Mouse (Mus musculus) neural tube, embryonic 14.5 days (tissue): ENCODE measurements at regions not wholly inside any gene's neighbourhood (a gene's known extent, or its start where the extent isn't known, plus 50 kb on each side); places are given as distances from the start of the nearest gene placed in this dataset.
A peak's percentile ranks its signal among the peaks of the same experiment; 100 is the strongest.

Experiments used
- ATAC-seq: fragments of 200-750 bp; cut with Nextera tagmentation; 2 replicates; pipeline ENCODE4 v1.8.0; 2017; ENCODE audit warnings: low read depth, mild to moderate bottlenecking, moderate TSS enrichment, moderate library complexity
- H3K27ac ChIP-seq: fragments of 300-500 bp; sonication (generic); 2 replicates; pipeline ENCODE4 v1.5.1; 2014; ENCODE audit warnings: low read depth, mild to moderate bottlenecking, control low read depth, low read length, moderate library complexity, mixed read lengths
- H3K27me3 ChIP-seq: fragments of 300-500 bp; sonication (generic); 2 replicates; pipeline ENCODE4 v1.6.1; 2014; ENCODE audit warnings: low read length; ENCODE audit not compliant: control insufficient read depth, insufficient read depth
- H3K36me3 ChIP-seq: fragments of 300-500 bp; sonication (generic); 2 replicates; pipeline ENCODE4 v1.6.1; 2014; ENCODE audit warnings: low read length, mixed read lengths; ENCODE audit not compliant: control insufficient read depth, insufficient read depth
- H3K4me1 ChIP-seq: fragments of 300-500 bp; sonication (generic); 2 replicates; pipeline ENCODE4 v1.6.1; 2014; ENCODE audit warnings: low read length; ENCODE audit not compliant: control insufficient read depth, insufficient read depth
- H3K4me2 ChIP-seq: fragments of 300-500 bp; sonication (generic); 2 replicates; pipeline ENCODE4 v1.6.1; 2014; ENCODE audit warnings: mild to moderate bottlenecking, low read depth, low read length, control low read depth
- H3K4me3 ChIP-seq: fragments of 300-500 bp; sonication (generic); 2 replicates; pipeline ENCODE4 v1.5.1; 2014; ENCODE audit warnings: low read depth, low read length, control low read depth, mixed read lengths
- H3K9ac ChIP-seq: fragments of 300-500 bp; sonication (generic); replicated peaks from 2 replicates; pipeline ENCODE4 v1.6.1; 2014; ENCODE audit warnings: low read depth, mild to moderate bottlenecking, control low read depth, low read length, mixed read lengths
- H3K9me3 ChIP-seq: fragments of 300-500 bp; sonication (generic); 2 replicates; pipeline ENCODE4 v1.6.1; 2016; ENCODE audit warnings: low read length; ENCODE audit not compliant: control insufficient read depth
- WGBS: fragments of 180-500 bp; shearing (Covaris S2); extraction: QIAGEN DNeasy Blood & Tissue Kit; methylation state at CpG from one replicate; pipeline ENCODE4 v1.1.7; 2014; 5-methylcytosine and 5-hydroxymethylcytosine counted together

GRCm38 (mm10) chr17:47277890-47278289 lies 90.8 kb upstream of the Mrps10 start:
- ATAC-seq: no peak
- H3K27me3 ChIP-seq: no peaks in the 10 kb centered on the region
- no peak overlapping the region for H3K9ac ChIP-seq
- 0 out of 2 replicates have a peak, but pooled peaks cover 2% of the 10 kb centered on the region for H3K4me1 ChIP-seq
- H3K4me3 ChIP-seq: no peak overlapping the region
- no peak overlapping the region for H3K4me2 ChIP-seq
- H3K27ac ChIP-seq: no peak overlapping the region
- H3K36me3 ChIP-seq: no peaks in the 10 kb centered on the region
- no peaks in the 10 kb centered on the region for H3K9me3 ChIP-seq
- WGBS: 89% methylated on average over 5 of the region's 5 CpGs

GRCm38 (mm10) chr17:47276639-47277038 lies 92.0 kb upstream of the Mrps10 start:
- ATAC-seq: no peak
- Histone ChIP-seq H3K4me3 (no peak overlapping the region), H3K9me3 (no peaks in the 10 kb centered on the region), H3K4me1 (0 out of 2 replicates have a peak, but pooled peaks cover 2% of the 10 kb centered on the region), H3K36me3 (no peaks in the 10 kb centered on the region), H3K27me3 (no peaks in the 10 kb centered on the region), H3K27ac (no peak overlapping the region), H3K9ac (no peak overlapping the region), H3K4me2 (no peak overlapping the region)
- WGBS: 67% methylated on average over 6 of the region's 6 CpGs

GRCm38 (mm10) chr17:47275796-47276311 lies 92.8 kb upstream of the Mrps10 start:
- no peak overlapping the region for H3K9ac ChIP-seq
- no peak overlapping the region for H3K27ac ChIP-seq
- H3K9me3 ChIP-seq: no peaks in the 10 kb centered on the region
- no peak overlapping the region for H3K4me2 ChIP-seq
- no peaks in the 10 kb centered on the region for H3K27me3 ChIP-seq
- H3K4me3 ChIP-seq: no peak overlapping the region
- H3K4me1 ChIP-seq: 0 out of 2 replicates have a peak, but pooled peaks cover 2% of the 10 kb centered on the region
- H3K36me3 ChIP-seq: no peaks in the 10 kb centered on the region
- ATAC-seq: peak; percentile 52; the same call in 1 of the 2 replicates
- WGBS: 49% methylated on average over 19 of the region's 19 CpGs

- Histone ChIP-seq H3K4me1 (0 out of 2 replicates have a peak, but pooled peaks cover 2% of the 10 kb centered on the region), H3K27me3 (no peaks in the 10 kb centered on the region), H3K4me2 (no peak overlapping the region), H3K9me3 (no peaks in the 10 kb centered on the region), H3K36me3 (no peaks in the 10 kb centered on the region), H3K27ac (no peak overlapping the region), H3K9ac (no peak overlapping the region), H3K4me3 (no peak overlapping the region)
- ATAC-seq: no peak
- WGBS: 91% methylated on average over 7 of the region's 7 CpGs
These were observed 95.4 kb upstream of the Mrps10 start for GRCm38 (mm10) chr17:47273309-47273708.

GRCm38 (mm10) chr17:47271979-47272677 lies 96.6 kb upstream of the Mrps10 start:
- Histone ChIP-seq H3K4me1 (0 out of 2 replicates have a peak, but pooled peaks cover 2% of the 10 kb centered on the region), H3K27me3 (no peaks in the 10 kb centered on the region), H3K9me3 (no peaks in the 10 kb centered on the region), H3K36me3 (no peaks in the 10 kb centered on the region), H3K4me3 (no peak overlapping the region), H3K9ac (no peak overlapping the region), H3K27ac (no peak overlapping the region), H3K4me2 (no peak overlapping the region)
- WGBS: 88% methylated on average over 7 of the region's 7 CpGs
- ATAC-seq: no peak

GRCm38 (mm10) chr17:47269053-47269891 lies 99.4 kb upstream of the Mrps10 start:
- H3K9me3 ChIP-seq: no peaks in the 10 kb centered on the region
- no peak overlapping the region for H3K9ac ChIP-seq
- no peak for ATAC-seq
- H3K4me1 ChIP-seq: no peaks in the 10 kb centered on the region
- no peaks in the 10 kb centered on the region for H3K36me3 ChIP-seq
- no peak overlapping the region for H3K4me3 ChIP-seq
- H3K27ac ChIP-seq: no peak overlapping the region
- H3K27me3 ChIP-seq: no peaks in the 10 kb centered on the region
- H3K4me2 ChIP-seq: no peak overlapping the region
- 88% methylated on average over 19 of the region's 19 CpGs for WGBS

GRCm38 (mm10) chr17:47267843-47268242 lies 100.8 kb upstream of the Mrps10 start:
- 92% methylated on average over 4 of the region's 4 CpGs for WGBS
- Histone ChIP-seq H3K27me3 (no peaks in the 10 kb centered on the region), H3K27ac (no peak overlapping the region), H3K9ac (no peak overlapping the region), H3K4me3 (no peak overlapping the region), H3K9me3 (no peaks in the 10 kb centered on the region), H3K4me2 (no peak overlapping the region), H3K4me1 (no peaks in the 10 kb centered on the region), H3K36me3 (no peaks in the 10 kb centered on the region)
- no peak for ATAC-seq

- Histone ChIP-seq H3K9ac (no peak overlapping the region), H3K27me3 (no peaks in the 10 kb centered on the region), H3K27ac (no peak overlapping the region), H3K9me3 (no peaks in the 10 kb centered on the region), H3K36me3 (no peaks in the 10 kb centered on the region), H3K4me3 (no peak overlapping the region), H3K4me2 (no peak overlapping the region), H3K4me1 (no peaks in the 10 kb centered on the region)
- 97% methylated on average over 13 of the region's 13 CpGs for WGBS
- ATAC-seq: no peak
These were observed 101.6 kb upstream of the Mrps10 start for GRCm38 (mm10) chr17:47267076-47267475.

- Histone ChIP-seq H3K4me1 (no peaks in the 10 kb centered on the region), H3K27me3 (no peaks in the 10 kb centered on the region), H3K27ac (no peak overlapping the region), H3K4me3 (no peak overlapping the region), H3K4me2 (no peak overlapping the region), H3K9ac (no peak overlapping the region), H3K36me3 (no peaks in the 10 kb centered on the region), H3K9me3 (no peaks in the 10 kb centered on the region)
- ATAC-seq: no peak
- 90% methylated on average over 7 of the region's 7 CpGs for WGBS
These were observed 102.4 kb upstream of the Mrps10 start for GRCm38 (mm10) chr17:47266335-47266734.
